Mouse (Mus musculus) cortical plate, adult 2 months (tissue): ENCODE results near the gene Lamb3.

ENCODE experiments used
- CTCF ChIP-seq: fragments of 200-500 bp; IDR thresholded peaks from 2 replicates; pipeline ENCODE4 v1.5.1; 2011; ENCODE audit warnings: mild to moderate bottlenecking, control low read depth, low read length; ENCODE audit not compliant: insufficient read depth; ENCODE audit errors: extremely low read depth
- POLR2A ChIP-seq: fragments of 200-500 bp; IDR thresholded peaks from 2 replicates; pipeline ENCODE4 v1.6.1; 2011; ENCODE audit warnings: mild to moderate bottlenecking, low read length, control low read depth; ENCODE audit not compliant: insufficient read depth; ENCODE audit errors: extremely low read depth

GRCm38 (mm10) chr1:193256289-193256577 is 48.7 kb downstream of the Lamb3 start:
- TF ChIP-seq CTCF: no peak
- no peak for TF ChIP-seq POLR2A
